Comparison of ENCODE assay signal across 9 mouse cellular contexts in the genomic region with DNA sequence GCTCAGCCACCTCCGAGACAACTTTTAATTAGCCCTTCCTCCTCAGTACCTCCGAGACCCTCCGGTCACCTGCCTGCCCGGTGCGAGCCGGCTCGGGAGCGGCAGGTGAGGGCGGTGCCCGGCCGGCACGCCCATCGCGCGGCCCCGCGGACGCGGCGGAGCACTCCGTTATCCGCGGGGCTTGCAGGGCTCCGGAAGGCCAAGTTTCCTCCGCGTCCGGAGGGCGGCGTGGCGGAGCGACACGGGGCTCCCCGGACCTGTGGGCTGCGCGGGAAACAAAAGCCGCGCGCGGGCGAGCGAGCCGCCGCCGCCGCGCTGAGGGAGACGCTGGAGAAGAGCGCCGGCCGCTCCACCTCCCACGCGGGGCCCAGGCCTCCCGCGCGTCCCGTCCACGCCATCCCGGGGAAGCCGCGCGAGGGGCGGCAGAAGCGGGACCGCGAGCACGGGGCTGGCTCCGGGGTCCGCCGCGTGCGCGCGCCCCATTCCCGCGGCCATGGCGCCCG. TPM values are rescaled to one million over a fixed set of nuclear protein-coding genes. Genes with fewer than 3 reads are reported as not detected.
DNase-seq lines count a peak whose midpoint lies in the region; ATAC-seq and TF ChIP-seq lines count a peak whose summit lies in the region.
"Had no signal": no experiment of that assay in that cellular context is flagged by ENCODE, and none has a peak within 500 bp of the region (broad histone marks: within the 10 kb centered on the region; RNA-seq: fewer than 3 reads in every experiment).

No protein-coding gene starts in this region.

- peak; percentile 14 to 30 for DNase-seq in right cerebral cortex, adult 2 months (ENCODE audit: low spot score in 2 of 2)
- no peak for DNase-seq in right cerebral cortex, adult 18-20 months
- peak; percentile 40 for DNase-seq in cerebellum, adult 9-11 months
- peak; percentile 75 for DNase-seq in heart, adult 2 months
- peak; percentile 46 for DNase-seq in kidney, adult 11 months
- peak; percentile 72 for DNase-seq in naive thymus-derived CD4-positive, alpha-beta T cell, adult 2 months (ENCODE audit: low read depth)

- peak overlapping the region; percentile 88 for H3K9ac ChIP-seq in heart, adult 2 months (ENCODE audit: low read depth, low read length)
- H3K9ac ChIP-seq in liver, embryonic 15.5 days, result peak overlapping the region; percentile 72

- H3K4me3 ChIP-seq in heart, adult 2 months, result peak overlapping the region; percentile 82
- peak overlapping the region; percentile 76 for H3K4me3 ChIP-seq in liver, embryonic 15.5 days (replicated peaks)
- H3K4me3 ChIP-seq in testis, adult 2 months (ENCODE audit: control insufficient read depth, low read depth, low read length), result peak overlapping the region; percentile 97

- WGBS in heart, adult 2 months, result 1% methylated on average over 72 of the region's 77 CpGs
- 0% methylated on average over 69 of the region's 77 CpGs for WGBS in liver, embryonic 15.5 days (ENCODE audit: insufficient replicate concordance)

- ATAC-seq in liver, embryonic 15.5 days (ENCODE audit: insufficient read depth), result peak; percentile 33

- TF ChIP-seq CTCF in heart, adult 2 months (IDR thresholded peaks at IDR 0.05), result peak; percentile 43
- no peak for TF ChIP-seq CTCF in testis, adult 2 months (IDR thresholded peaks at IDR 0.05; ENCODE audit: control insufficient read depth, insufficient read depth, insufficient replicate concordance, low read depth, low read length)

- TF ChIP-seq POLR2A in heart, adult 2 months (IDR thresholded peaks at IDR 0.05; ENCODE audit: insufficient read depth, low read depth, low read length), result no peak
- TF ChIP-seq POLR2A in testis, adult 2 months (IDR thresholded peaks at IDR 0.05; ENCODE audit: control insufficient read depth, low read depth, low read length), result no peak

- no peaks in the 10 kb centered on the region for H3K36me3 ChIP-seq in heart, adult 2 months (ENCODE audit: control insufficient read depth, insufficient read depth, low read length)
- H3K36me3 ChIP-seq in liver, embryonic 15.5 days (replicated peaks), result peaks cover 4% of the 10 kb centered on the region; the same call in 1 of the 2 replicates
- no peaks in the 10 kb centered on the region for H3K36me3 ChIP-seq in testis, adult 2 months (ENCODE audit: control insufficient read depth, insufficient read depth, low read length)

- TF ChIP-seq EP300 in heart, adult 2 months (IDR thresholded peaks at IDR 0.05; ENCODE audit: insufficient read depth, low read depth, low read length), result no peak

- peaks cover 2% of the 10 kb centered on the region for H3K4me1 ChIP-seq in heart, adult 2 months (ENCODE audit: control insufficient read depth, insufficient read depth, low read length)
- H3K4me1 ChIP-seq in liver, embryonic 15.5 days (replicated peaks), result peaks cover 22% of the 10 kb centered on the region
- H3K4me1 ChIP-seq in testis, adult 2 months (ENCODE audit: control insufficient read depth, insufficient read depth, low read length), result peaks cover 18% of the 10 kb centered on the region

- no peaks in the 10 kb centered on the region for H3K27me3 ChIP-seq in heart, adult 2 months (ENCODE audit: control insufficient read depth, insufficient read depth, low read length)
- peaks cover 20% of the 10 kb centered on the region for H3K27me3 ChIP-seq in liver, embryonic 15.5 days
- H3K27me3 ChIP-seq in testis, adult 2 months (ENCODE audit: control insufficient read depth, insufficient read depth, low read length), result no peaks in the 10 kb centered on the region

- intact Hi-C loops in heart, adult 2 months (cut with DNase I), result loop anchor here (2.0 kb wide), 2 partner anchors 39 to 79 kb away; no protein-coding TSS in a partner anchor

- H3K79me2 ChIP-seq in heart, adult 2 months (replicated peaks; ENCODE audit: control insufficient read depth, insufficient read depth, low read length), result no peaks in the 10 kb centered on the region

- no peaks in the 10 kb centered on the region for H3K9me3 ChIP-seq in liver, embryonic 15.5 days (replicated peaks)

- peak overlapping the region; percentile 72 for H3K27ac ChIP-seq in heart, adult 2 months
- peak overlapping the region; percentile 84 for H3K27ac ChIP-seq in liver, embryonic 15.5 days (replicated peaks)
- peak overlapping the region; percentile 95 for H3K27ac ChIP-seq in testis, adult 2 months (ENCODE audit: control insufficient read depth, insufficient read depth, low read depth, low read length)

- H3K4me2 ChIP-seq in liver, embryonic 15.5 days, result peak overlapping the region; percentile 91

RNA-seq across cellular contexts. Expression of a gene that starts 31.8 kb away (rescaled TPM):
- total RNA-seq in heart, adult 2 months (2021), result 10 to 100 TPM; 63.3 to 70.2 TPM
- polyA plus RNA-seq in heart, adult 2 months (2012; rRNA removed), result 7.8 and 8.5 TPM in 2 replicates
- polyA plus RNA-seq in liver, embryonic 15.5 days (2015; fragmentation: Nextera tagmentation; extraction: Ambion mirVana), result 15.0 and 17.5 TPM in 2 replicates
- polyA plus RNA-seq in testis, adult 2 months (2012; rRNA removed), result 19.8 and 22.7 TPM in 2 replicates

RNA-seq across cellular contexts. Expression of a gene that starts 45.1 kb away (rescaled TPM):
- total RNA-seq in heart, adult 2 months (2021), result not detected
- polyA plus RNA-seq in heart, adult 2 months (2012; rRNA removed), result 0.33 and 0.47 TPM in 2 replicates
- not detected in 2 replicates for polyA plus RNA-seq in liver, embryonic 15.5 days (2015; fragmentation: Nextera tagmentation; extraction: Ambion mirVana)
- 513 and 515 TPM in 2 replicates for polyA plus RNA-seq in testis, adult 2 months (2012; rRNA removed)
- total RNA-seq: left cerebral cortex, postnatal 14 days had no signal

Comparison
In these comparisons a context has a peak if more than half of its experiments do, and no peak if none do; other contexts are left out.
1. RNA of a gene that starts 45.1 kb away (polyA plus RNA-seq): 513 to 515 TPM in testis, adult 2 months; 0.33 to 0.47 TPM in heart, adult 2 months and not detected in liver, embryonic 15.5 days; every median in the first group is over 100 times any median in the second.
2. Peak in every context shown above with its lines, with median percentiles within 50 percentile points of each other: H3K27ac ChIP-seq and H3K4me3 ChIP-seq.